Mouse (Mus musculus): ENCODE measurements around the gene Gm21962.

The Gm21962 gene

DNA sequence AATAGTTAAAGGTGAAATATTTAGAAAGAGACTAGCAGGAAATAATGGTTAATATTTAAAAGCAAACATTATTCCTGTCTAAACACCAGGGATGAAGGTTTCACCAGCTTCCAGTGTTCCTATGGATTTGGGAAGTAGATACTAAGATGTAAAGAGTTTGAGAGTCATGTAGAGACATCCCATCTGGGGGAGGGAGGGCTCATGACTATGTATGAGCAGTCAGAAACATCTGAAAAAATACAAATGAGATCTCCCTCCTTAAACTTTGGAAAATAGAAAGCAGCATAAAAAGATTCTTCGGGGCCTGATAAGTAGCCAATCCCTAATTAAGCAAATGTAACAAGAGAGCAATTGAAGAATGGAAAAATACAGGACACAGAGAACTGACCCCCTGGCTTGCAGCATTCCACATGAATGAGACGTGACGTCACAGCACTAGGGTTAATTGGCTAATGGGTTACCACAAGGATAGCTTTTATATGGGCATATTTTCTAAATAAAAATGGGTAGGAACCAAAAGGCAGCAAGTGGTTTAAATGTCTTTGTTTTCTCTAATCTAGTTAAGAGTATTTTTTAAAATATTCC, 45.3 kb downstream of the Gm21962 start:
- DNase-seq (ENCODE audit: low spot score), result no peak

All from ovary, adult 18-20 months (tissue).